Mouse (Mus musculus): ENCODE measurements around the gene Zfp575.

Gene Zfp575

DNA sequence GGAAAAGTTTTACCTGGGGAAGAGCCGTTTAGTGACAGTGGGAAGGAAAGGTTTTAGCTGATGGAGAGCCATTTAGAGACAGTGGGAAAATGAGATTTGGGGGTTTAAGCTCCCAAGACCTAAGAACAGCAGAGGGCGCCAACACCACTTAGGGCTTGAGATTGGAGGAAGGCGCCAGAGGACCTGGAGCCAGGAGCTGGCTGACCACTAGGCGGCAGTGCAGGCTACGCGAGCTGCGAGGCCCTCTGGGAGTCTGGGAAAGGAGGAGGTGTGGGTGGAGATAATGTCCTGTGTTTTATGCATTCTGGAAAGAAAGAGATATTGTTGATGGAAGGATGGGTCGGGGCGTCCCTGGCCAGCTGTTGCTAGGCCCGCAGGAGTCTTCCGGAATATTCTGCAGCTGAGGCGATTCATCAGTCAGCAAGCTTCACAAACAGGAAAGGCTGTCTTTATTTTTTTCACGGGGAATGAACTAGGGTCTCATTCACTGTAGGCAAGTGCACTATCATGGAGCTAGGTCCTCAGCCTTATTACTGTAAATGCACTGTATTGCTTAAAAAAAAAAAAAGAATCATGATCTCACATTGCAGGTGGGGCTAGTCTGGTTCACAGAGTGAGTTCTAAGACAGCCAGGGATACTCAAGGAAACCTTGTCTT, 13.6 kb upstream of the Zfp575 start:
- peak; percentile 97 for DNase-seq (ENCODE audit: low spot score)

DNA sequence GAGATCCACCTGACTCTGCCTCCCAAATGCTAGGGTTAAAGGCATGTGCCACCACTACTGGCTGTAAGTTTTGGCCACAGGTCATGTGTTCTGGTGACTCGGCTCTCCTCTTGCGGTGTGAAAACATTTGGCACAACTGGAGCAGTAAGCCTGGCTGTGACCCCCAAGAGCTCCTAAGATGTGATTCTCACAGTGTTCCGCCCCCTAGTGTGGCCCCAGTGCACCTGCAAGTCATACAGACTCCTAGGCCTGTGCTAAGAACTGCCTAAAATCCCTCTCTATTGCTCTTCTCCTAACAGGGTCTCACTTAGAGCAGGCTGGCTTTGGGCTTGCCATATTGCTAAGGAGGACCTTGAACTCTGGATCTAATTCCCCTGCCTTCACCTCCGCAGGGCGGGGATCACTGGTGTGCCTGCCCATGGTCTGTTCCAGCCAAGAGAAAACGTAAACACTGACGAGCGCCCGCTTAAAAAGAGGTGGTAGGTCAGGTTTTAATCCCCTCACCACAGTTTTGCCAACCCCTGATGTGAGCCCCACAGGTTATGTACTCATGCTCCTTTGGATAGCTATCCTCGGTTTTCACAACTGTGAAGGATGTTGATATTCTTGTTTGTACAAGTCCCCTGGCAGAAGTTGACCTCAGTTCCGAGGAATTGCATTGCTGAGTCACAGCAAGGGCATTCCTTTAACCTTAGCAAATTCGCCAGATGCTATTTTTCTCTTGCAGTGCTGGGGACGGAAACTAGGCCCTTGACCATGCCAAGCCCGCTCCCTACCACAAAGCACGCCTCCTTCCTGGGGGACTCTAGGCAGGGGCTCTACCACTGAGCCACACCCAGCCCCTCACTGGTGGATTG, 12.0 kb upstream of the Zfp575 start:
- no peak for DNase-seq (ENCODE audit: low spot score)

DNA sequence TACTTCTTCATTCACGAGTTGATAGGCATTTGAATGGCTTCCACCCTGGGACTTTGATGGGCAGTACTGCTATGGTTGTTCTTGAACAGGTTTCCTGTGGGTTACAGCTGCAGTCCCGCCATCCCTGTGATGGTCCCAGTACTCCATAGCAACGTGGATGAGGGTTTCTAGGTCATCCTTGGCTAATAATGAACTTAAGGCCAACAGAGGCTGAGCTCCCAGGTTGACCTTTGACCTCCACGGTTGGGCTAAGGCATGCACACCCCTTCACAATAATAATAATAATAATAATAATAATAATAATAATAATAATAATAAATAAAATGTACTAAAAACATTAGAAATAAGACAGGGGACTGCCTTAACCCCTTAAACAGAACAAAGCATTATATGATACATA, 10.7 kb upstream of the Zfp575 start:
- no peak for DNase-seq (ENCODE audit: low spot score)

DNA sequence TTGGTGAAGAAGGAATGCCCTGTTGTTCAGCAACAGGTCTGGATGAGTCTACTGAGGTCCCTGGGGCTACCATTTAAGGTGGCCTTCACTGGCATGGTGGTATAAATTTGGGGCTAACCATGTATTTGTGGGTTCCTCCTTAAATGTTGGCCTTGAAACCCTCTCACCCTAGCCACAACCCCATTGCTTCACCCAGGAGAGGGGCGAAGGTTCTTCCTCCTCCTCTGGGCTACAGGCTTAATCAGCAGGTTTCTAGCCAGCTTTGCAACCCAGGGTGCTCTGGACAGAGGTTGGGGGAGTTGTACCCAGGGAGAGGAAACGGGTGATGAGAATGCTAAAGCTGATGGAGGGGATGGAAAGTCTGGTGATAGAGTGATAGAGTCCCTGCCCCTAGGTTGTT, 8.0 kb upstream of the Zfp575 start:
- no peak for DNase-seq (ENCODE audit: low spot score)

DNA sequence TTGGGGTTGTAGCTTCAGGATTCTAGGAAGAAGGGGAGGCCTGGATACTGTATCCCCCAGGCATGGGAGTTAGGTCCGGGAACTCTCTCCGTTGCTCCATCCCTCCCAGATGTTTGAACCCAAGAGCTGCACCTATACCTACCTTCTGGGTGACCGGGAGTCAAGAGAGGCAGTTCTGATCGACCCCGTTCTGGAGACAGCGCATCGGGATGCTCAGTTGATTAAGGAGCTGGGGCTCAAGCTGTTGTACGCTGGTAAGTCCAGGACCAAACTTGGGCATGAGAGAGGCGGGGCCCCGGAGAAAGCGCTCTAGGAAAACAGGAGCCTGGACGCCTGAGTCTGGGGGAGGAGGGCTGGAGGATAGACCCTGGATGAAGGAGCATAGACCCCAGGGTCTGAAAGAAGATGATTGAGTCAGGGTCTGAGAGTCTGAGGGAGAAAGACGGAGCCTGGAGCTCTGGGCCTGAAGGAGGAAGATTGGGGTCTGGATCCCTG, 6.9 kb upstream of the Zfp575 start:
- no peak for DNase-seq (ENCODE audit: low spot score)

DNA sequence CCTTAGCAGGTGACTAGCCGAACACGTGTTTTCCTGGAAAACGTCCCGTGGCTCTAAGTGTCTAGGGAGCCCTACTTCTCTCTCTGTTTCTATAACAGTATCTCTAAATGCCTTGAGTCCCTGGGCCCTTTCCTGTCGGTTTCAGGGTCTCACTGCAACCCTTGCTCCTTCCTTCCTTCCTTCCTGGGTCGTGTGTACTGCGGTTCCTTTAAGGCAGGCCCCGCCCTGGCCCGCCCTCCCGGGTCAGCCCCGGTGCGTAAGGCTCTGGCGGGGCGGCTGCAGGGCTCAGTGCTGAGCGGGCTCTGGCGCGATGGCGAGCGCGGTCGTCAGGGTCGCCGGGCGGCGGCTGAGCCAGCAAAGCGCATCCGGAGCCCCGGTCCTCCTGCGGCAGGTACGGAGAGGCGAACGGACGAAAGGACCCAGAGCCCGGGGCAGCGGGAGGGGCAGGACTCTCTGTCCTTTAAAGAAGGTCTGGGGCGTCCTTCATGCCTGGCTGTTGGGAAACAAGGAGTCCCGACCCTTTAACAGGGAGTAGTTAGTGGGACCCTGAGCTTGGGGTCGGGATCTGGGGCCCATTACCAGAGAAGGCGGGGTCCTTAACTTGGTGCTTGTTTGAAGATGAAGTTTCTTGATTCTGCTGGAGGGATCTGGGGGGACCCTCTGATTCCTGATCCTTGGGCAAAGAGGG, 6.3 kb upstream of the Zfp575 start:
- DNase-seq (ENCODE audit: low spot score), result peak; percentile 69

DNA sequence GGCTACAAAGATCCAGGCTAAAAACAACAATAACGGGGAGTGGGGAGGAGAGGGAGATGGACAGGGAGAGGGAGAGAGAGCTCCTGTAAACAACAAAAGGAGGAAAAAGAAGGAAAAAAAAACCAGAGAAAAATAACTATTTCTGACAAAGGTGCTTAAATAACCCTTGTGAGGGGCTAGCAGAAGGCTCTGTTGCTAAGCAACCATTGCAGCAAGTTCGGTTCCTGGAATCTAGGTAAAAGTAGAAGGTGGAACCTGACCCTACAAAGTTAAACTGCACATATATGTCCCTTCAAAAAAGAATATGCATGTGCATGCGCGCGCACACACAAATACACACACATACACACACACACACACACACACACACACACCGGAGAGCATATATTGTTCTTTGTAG, 5.3 kb upstream of the Zfp575 start:
- no peak for DNase-seq (ENCODE audit: low spot score)

DNA sequence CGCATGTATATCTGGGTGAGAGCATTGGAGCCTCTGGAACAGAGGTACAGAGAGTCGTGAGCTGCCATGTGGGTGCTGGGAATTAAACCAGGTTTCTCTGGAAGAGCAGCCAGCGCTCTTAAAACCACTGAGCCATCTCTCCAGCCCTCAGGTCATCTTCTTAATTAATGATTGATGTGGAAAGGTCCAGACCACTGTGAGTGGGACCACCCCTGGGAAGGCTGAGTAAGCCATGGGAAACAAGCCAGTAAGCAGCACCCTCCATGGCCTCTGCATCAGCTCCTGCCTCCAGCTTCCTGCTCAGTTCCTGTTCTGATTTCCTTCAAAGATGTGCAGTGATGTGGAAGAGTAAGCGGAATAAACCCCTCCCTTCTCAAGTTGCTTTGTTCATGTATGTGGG, 4.7 kb upstream of the Zfp575 start:
- DNase-seq (ENCODE audit: low spot score), result no peak

DNA sequence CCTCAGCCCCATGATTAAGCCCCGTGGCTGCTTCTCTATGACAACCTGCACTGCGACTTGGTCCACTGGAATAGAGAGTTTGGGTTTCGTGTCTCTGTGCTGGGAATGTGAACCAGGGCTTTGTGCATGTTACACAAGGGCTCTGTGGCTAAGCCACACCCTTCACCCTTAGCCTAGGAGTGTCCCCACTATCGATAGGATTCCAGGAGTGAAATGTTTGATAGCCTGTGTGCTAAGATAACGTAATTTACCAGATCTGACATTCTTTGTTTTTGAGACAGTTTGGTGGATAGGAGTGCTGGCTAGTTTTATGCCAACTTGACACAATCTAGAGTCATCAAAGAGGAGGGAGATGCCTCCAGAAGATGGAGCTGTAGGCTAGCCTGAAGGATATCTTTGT, 4.3 kb upstream of the Zfp575 start:
- DNase-seq (ENCODE audit: low spot score), result no peak

DNA sequence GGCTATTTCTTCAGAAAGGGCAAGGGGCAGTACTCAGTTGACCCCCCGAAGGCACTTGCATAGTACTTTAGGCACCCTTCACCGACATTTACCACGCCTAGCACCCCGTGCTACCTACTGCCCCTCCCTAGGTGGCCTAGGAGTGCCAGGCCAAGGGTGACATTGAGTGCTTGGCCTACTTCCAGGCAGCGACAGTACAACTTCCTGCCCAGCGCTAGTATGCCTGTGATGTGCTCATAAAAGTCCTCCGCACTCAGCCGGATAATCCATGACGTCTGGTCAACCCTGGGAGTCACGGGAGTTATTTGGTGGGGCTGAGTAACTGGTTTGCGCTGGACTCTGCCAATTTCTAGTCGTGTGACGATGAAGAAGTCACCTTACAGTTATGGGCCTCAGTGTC, 895 bp upstream of the Zfp575 start:
- no peak for DNase-seq (ENCODE audit: low spot score)

DNA sequence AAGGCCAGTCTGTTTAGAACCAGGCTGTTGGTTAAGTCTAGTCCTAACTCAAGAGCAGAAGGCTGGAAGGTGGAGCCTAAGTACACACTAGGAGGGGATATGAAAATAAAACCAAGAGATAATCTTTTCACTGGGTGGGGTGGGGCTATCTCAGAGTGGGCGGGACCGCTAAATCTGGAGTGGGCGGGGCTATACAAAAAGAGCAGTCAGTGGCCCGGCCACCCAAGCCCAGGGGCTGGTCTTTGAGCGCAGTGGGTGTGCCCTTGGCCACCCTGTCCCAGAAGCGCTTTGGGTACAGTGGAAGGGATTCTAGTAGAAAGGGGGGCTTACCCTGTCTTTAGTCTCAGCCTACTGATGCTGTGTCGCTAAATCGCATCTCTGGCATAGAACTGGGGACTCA, 613 bp downstream of the Zfp575 start:
- DNase-seq (ENCODE audit: low spot score), result no peak

DNA sequence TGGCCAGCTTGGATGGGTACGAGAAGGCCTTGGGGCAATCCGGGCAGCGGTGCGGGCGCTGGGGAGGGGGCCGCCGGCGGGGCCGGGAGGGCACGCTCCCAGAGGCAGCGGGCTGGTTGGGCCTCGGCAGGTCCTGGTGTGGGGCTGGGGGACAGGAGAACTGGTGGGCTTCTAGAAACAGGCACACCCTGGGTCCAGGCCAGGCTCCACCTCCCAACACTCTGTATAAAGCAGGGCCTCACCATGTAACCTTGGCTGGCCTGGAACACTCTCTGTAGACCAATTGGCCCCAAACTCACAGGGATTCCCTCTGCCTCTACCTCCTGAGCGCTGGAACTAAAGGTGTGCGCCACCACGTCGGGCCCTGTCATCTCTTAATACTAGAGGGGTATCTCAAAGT, 1.4 kb downstream of the Zfp575 start:
- DNase-seq (ENCODE audit: low spot score), result no peak

DNA sequence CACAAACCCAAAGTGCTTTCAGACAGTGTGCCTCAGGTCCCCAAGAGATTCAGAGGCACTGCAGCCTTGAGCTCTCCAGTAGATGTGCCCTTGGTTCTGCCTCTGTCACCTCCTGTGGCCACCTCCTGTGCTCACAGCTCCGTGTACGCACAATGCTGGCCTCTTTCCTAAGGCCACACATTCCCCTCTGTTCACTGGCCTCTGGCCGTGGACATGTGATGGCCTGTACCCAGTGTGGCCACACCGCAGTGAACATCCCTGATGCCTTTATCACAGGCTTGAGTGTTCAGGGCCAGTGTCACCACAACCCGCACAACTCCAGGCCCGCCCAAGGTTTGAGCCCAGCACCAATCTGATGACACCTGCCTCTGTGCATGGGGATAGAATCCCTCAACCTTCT, 2.6 kb downstream of the Zfp575 start:
- no peak for DNase-seq (ENCODE audit: low spot score)

DNA sequence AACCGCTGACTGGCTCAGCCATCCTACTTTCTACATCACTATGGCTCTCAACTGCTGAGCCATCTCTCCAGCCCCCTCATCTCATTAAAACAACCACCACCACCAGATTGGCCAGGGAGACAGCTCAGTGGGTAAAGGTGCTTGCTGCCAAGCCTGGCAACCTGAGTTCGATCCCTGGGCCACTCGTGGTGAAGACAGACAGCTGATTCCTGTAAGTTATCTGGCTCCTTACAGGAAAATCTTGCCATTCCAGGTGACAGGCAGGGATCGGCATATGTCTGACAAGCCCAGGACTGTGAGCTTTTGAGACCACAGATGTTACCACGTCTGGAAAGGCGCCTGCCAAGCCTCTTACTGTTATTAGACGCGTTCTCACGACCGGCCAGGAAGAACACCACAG, 9.6 kb downstream of the Zfp575 start:
- DNase-seq (ENCODE audit: low spot score), result no peak

DNA sequence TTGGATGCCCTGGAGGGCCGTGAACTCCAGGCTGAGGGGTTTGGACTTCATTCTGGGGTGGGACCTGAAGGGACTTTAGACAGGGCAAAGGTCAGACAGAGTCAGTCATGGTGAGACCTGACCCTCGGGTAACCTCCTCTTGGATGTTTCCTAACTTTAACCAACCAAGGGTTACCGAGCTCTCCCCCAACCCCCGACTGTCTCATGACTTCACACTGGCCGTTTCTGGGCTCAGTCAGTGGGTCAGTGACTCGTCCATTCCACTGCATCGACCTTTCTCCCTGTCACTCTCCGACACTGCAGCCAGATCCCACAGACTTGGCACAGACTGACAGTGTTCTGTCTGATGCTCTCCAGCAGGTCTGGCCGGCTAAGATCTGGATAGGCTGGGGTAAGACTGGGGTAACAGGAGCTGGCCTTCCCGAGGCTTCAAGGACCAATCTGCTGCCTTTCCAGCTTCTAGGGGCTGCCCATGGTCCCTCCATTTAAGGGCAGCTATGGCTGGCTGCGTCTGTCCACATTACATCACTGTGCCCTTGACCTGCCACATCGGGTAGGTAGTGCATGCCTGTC, 13.1 kb downstream of the Zfp575 start:
- DNase-seq (ENCODE audit: low spot score), result no peak

DNA sequence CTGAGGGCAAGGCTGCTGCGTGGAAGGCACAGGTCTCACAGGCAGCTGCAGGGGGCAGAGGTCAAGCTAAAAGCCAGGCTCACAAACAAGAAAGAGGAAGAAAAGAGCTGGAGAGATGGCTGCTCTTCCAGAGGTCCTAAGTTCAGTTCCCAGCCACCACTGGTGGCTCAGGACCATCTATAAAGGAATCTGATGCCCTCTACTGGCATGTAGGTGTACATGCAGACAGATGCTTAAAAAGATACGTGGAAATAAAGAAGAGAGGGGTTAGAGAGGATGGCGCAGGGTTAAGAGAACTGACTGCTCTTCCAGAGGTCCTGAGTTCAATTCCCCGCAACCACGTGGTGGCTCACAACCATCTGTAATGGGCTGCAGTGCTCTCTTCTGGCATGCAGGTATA, 15.0 kb downstream of the Zfp575 start:
- no peak for DNase-seq (ENCODE audit: low spot score)

DNA sequence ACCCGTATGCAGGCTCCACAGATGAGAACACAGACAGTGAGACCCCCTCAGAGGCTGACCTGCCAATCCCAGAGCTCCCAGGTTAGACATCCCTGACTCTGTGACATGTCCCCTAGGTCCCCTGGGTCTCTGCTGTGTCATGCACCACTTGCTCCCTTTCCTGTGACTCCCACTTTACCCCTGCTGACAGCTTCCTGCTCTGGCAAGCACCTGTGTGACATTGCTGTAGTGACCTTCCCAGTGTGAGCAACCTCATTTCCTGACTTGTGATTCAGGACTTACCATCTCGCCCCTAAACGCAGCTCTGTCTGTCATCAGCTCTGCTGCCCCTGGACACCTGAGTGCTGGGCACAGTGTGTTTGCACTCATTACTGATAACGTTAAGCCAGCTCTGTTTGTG, 16.4 kb downstream of the Zfp575 start:
- no peak for DNase-seq (ENCODE audit: low spot score)

DNA sequence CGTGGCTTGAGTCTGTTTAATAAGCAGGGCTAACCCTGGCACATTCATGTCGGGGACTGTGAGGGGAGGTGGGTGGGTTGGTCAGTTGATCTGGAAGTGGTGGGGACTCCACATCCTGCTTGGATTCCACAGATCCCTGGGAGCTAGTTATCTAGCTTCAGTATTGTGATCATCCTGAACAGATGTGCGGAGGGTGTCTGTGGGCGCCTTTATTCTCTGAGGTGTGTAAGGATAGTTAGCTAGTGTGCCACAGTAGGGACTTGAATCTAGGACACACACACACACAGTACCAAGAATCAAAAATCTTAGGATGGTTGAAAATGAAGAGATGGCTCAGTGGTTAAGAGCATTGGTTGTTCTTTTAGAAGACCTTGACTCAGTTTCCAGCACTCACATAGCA, 18.9 kb downstream of the Zfp575 start:
- no peak for DNase-seq (ENCODE audit: low spot score)

DNA sequence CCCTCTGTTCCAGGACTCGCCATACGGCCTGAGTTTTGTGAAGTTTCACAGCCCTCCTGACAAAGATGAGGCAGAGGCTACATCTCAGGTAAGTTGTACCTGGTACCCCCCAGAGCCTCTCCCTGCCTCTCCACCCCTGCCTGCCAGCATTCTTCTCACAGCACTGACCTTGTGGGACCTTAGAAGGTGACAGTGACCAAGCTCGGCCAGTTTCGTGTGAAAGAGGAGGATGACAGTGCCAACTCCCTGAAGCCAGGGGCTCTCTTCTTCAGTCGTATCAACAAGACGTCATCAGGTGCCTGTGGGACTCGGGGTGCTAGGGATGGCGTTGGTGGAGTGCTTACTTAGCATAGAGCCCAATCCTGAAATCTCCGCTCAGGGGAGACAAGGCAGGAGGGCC, 21.2 kb downstream of the Zfp575 start:
- DNase-seq (ENCODE audit: low spot score), result no peak

DNA sequence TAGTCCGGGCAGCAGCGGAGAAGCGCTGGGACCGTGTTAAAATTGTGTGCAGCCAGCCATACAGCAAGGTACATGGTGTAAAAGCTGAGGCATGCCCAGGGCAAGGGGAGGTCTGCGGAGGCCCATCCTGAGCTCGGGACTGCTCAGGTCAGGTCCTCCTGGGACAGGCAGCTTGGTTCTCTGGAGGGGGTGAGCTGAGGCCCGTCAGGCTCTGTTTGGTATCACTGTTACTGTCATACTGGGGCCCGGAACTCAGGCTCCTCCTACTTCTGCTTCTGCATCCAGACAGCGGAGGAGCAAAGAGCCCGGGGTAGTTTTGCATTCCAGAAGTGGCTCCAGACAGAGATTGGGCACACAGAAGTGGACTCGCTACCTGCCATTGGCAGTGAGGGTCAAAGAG, 21.8 kb downstream of the Zfp575 start:
- no peak for DNase-seq (ENCODE audit: low spot score)

DNA sequence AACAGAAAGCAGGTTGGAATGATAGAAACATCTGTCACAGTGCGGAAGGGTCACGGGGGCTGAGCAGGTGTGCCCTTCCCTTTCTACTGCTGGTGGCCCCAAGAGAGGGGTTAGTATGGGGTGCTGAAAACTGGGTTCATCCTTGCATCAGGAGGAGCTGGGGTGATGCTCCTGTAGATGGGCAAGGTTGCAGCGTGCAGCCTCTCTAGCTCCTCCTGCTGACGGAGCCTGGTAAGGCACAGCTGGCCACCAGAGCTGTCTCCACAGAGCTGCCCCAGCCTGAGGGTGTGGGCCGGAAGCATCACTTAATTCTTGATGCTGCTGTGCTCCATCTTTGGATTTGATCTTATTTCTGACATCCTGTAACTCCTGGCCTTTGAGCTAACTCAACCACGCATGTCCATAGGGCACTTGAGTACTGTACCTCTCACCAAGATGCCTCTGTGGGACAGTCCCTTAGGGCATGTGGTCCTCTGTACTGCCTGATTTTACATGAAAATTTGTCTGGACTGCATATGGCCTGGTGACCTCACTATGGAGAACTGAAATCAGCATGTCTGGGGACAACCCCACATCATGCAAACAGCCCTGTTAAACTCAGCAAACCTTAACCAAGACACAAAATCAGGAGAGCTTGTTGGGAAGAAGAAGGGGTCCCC, 22.7 kb downstream of the Zfp575 start:
- DNase-seq (ENCODE audit: low spot score), result peak; percentile 67

DNA sequence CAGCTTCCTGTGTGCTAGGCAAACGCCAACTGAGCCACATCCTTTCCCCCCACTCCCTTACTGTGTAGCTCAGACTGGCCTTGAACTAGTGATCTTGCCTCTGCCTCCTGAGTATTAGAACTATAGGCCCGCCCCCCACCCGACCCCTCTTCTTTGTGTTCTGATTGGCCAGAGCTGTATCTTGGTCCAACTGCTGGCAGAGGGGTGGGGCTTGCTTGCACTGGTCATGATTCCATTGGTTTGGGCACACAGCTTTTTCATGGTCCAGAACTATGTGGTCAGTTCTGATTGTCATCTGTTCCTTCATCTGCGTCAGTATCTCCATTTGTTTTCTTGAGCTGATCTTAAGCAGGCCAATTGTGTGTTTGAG, 23.6 kb downstream of the Zfp575 start:
- DNase-seq (ENCODE audit: low spot score), result no peak

Data from layer of hippocampus, adult 11-12 months (tissue).